Mouse (Mus musculus) MEL-GATA-1-ER (cell line): Measurements from ENCODE around the gene Prm1.
"Not testable (repeated sequence)": the region's sequence is repeated elsewhere in the genome, so short reads cannot be mapped to it uniquely, and the experiment has no call there.

ENCODE experiments used
- DNase-seq: peaks from one replicate; pipeline ENCODE4 v3.0.0-alpha.2; 2012; ENCODE audit warnings: low read depth; ENCODE audit errors: extremely low read depth

Prm1 gene

DNA sequence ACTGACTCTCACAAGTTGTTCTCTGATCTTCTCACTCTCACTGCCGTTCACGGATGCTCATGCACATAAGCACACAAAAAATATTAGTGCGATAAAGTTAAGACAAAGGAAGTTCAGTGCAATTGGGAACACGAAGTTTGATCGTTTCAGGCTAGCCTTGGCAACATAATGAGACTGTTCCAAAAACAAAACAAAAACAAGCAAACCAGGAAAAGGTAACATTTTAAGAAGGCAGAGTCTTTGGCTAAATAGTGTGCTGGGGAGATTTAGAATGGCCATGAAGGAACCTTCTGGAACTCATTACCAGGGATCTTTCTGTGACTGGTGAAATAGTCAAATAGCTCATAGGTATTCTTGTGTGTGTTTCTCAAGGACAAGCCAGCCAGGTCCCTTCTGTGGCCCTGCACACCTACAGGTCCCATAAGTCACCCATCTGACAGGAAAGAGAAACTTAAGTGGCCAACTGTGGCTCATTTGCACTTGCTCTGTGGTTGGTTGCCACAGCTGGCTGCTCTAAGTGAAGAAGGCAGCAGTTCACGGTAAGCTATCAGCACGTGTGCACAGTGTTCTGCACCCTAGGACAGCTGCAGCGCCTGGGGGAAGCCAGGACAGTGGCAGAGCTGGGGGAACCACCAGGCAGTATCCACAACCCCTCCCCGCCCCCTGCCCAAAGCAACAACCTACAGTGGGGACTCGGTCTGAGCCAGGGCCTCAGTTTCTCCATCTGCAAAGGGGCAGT is at the start of gene Prm1:
Prm1 (minus strand) TSS at position 51 of the 739 bp plus-strand sequence.
- DNase-seq = no peak

DNA sequence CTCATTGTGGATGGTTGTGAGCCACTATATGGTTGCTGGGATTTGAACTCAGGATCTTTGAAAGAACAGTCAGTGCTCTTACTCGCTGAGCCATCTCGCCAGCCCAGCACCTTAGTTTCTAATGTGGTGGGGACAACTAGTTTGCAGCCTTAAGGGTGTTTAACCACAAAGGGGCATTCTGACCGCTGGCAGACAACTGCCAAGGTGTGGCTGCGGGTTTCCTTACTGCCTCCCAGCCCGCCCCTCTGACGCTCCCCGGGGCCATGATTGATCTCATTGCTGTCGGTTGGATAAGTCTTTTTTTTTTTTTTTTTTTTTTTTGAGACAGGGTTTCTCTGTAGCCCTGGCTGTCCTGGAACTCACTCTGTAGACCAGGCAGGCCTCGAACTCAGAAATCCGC is 46.6 kb upstream of the Prm1 start:
- not testable (repeated sequence) for DNase-seq

DNA sequence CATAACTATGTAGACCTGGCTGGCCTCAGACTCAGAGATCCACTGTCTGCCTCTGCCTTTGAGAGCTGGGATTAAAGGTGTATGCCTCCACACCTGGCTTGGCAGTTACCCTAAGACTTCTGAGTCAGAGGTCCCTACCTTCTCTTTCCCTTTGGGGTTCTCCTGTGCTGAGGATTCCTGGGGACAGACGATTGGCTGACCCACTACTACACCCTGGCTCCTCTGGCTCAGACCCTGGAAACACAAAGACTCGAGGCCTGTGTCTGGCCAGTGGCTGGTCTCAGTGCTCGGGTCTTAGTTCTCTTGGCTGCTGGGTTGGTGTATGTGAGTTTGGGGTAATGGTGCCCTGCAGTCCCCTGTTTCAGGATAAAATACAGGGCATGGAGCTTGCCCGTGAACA is 45.3 kb upstream of the Prm1 start:
- no peak for DNase-seq

DNA sequence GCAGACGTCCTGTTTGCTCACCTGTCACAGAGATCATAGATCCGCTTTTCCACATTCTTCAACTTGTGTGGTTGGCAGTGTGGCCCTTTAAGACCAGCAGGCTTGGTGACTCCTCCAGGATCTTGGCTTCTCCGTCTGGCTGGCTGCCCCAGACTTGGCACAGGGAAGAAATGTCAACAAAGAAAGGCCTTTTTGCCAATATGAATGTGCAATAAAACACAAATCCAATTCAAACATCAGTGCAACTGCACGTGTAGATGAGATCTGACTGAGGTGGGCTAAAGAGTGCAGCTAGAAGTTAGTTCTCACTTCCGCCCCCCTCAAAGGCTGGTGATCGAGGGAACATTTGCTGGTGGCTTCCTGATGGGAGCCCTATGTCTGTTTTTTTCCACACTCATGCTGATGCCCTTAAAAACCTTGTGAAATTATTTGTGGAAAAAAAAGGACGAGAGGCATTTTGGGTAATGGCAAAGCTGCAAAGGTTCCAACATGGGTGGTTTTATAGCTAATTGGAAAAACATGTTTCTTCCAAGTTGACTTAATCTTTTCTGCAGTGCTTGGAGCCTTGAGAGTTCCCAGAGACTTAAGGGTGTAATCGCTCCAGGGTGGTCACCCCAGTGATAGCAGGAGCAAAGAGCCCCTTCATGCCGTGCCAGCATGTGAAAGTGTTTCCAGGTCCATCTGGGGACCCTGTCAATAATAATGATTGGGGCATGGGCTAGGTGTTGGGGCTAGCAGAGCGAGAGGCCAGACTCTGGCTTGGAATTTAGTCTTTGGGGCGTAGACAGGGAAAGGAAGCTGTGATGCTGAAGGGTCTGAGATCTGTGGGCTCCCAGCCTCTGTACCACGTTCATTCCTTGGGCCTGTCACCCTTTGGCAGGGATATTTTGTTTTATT is 44.6 kb upstream of the Prm1 start:
- DNase-seq = no peak

DNA sequence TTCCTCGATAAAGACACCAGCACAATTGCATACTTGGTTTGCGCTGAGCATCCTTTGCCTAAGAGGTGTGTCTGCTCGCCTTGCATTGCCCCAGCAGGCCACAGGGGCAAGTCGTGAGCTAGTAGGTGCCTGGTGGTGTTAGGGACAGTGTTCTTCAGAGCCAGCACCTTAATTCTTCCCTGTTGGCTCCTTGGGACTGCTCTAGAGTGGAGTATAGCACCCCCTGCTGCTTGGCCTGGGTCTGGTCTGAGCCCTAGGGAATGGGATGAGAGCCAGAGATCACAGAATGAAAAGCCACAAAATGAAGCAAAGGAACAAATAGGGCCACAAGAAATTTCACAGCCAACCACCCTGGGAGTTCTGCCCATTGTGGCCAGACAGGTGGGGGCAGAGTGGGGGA is 40.9 kb upstream of the Prm1 start:
- DNase-seq = peak; percentile 11

DNA sequence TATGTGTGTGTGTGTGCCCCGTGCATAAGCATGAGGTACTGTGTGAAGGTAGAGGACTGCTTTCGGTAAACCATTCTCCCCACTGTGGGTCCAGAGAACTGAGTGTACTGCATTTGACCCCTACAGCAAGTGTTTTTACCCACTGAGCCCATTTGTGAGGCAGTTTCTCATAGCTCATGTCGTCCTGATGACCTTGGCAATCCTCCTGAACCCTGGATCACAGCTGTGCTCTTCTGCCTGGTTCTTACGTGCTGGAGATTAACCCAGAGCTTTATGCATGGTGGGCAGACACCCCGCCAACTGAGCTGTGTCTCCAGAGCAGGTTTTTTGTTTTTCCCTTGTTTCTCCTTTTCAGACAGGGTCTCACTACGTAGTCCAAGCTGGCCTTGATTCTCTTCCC is 40.3 kb upstream of the Prm1 start:
- no peak for DNase-seq

DNA sequence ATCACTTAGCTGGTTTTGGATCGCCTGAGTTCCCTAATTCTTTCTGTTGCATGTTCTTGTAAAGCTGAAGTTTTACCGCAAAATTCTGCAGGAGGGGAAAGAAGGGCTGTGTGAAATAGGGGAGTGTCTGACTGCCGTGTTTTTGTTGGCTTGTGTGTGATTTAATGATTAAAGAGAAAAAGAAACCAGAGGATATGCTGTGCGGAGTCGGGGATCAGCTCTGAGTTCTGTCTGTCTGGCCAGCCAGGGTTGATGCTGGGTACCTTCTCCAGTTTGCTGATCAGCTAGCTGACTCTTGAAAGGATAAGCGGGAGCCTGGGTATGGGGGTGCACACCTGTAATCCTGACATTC is 38.7 kb upstream of the Prm1 start:
- DNase-seq = no peak

DNA sequence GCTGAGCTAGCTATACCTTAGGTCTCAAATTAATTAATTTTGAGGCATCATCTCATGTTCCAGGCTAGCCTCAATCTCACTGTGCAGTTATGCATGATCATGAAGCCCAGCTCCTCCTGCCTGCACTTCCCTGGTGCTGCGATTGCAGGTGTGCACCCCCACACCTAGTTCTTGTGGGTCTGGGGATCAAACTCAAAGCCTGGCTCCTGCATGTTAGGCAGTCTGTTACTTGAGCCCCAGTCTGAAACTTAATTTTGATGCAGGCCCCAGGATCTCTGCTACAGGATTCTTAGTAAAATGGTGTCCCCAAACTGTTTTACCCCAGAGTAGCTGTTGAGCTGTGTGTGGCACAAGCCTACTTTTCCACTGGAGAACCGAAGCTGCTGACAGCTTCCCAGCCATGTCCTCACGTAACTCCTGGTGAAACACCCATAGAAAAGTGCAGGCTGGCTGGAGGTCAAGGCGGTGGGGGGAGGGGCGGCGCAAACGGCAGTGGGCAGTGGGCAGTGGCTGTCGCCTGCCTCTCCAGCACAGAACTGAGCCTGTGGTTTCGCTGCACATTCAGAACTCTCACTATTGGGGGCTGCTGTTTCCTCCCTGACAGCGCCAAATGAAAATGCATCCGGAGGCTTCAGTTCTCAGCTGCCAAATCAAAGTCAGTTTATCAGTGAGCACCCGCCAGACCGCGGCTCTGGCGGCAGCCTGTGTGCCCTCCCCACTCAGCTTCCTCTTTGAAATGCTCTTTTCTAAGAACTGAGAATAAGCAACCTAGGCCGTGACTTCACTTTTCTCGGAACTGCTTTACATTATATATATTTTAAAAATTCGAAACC is 38.1 kb upstream of the Prm1 start:
- peak; percentile 79 for DNase-seq

DNA sequence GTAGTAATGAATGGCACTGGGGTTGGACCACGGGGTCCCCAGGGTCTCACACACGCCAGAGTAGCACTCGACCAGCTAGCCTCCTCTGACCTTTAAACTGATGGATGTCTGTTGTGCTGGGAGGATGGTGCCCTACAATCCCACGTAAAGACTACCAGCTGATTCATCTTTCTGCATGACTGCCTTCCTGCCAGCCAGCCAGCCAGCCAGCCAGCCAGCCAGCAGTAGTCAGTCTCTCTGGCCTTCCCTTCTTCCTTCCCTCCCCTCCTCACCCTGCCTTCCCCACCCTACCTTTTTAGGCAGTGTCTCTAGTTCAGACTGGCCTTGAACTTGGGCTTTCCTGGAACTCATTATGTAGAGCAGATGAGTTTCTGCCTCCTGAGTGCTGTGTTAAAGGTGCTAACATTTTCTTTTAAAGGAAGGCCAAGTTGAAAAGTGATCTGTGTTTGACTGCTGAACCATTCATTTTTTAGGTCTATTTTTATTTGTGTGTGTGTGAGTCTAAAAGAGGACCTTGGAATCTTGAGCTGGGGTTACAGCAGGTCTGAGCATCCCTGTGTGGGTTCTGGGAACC is 36.7 kb upstream of the Prm1 start:
- DNase-seq = no peak

DNA sequence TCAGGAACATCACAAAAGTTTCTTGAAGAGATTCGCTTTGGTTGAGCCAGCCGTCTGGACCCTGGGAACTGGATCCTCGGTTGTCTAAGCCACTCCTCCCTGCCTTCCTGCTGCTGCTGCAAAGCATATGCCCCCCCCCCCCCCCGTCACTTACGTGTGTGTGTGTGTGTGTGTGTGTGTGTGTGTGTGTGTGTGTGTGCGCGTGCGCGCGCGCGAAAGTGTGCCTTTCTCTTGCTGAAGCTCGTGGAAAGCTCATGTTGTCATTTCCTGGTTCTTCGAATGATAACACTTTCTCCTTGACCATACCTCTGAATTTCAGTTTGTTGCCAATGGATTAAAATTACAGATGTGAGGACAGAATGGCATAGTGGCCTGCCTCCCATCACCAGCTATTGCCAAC is 34.4 kb upstream of the Prm1 start:
- no peak for DNase-seq

DNA sequence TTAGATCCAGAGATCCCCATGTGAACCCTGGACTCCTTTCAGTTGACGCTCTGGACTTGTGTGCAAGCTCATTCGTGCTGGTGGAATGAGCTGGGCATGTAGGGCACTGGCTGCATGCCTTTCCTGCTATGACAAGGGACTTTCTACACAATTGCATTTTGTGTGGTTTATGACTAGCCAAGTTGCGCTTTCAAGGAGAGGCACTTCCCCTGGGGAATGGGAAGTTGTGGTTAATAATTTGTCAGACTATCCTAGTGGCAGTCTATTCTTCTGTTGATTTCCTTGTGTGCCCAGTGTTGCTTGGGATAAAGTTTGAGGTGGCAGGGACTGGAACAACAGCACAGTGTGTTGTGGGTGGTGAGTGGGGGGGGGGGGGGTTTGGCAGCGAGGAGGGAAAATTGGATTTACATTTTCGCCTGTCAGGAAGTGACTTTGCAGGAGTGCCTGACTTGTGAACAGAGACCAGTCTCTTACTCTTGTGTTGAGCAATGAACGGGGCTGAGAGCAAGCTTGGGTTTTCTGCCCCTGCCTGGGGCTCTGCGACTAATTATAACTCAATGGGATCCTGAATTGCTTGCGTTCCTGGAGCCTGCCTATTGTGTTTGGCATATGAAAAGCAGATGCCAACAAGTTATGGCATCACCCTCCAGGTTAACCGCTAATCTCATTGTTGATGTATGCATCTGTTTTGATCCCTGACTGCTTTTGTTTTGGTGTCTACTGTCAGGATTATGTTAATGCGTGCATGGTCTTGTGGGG is 33.0 kb upstream of the Prm1 start:
- peak; percentile 26 for DNase-seq

DNA sequence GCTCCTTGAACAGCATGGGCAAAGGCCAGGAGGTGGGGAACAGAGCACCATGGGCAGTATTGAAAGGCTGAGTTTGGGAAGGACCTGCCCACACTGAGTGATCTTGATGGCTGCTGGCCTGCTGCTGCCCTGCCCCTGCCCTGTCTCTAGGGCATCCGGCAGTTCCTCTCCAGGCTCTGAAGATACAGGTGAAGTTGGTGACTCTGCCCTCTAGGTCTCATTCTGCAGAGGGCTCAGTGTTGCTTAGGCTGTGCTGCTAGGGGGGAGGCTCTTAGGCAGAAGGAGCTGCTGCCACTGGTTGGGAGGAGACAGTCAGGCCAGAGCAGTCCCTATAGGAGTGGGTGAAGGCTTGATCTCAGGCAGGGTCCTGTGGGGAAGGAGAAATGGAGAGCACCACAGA is 32.3 kb upstream of the Prm1 start:
- no peak for DNase-seq

DNA sequence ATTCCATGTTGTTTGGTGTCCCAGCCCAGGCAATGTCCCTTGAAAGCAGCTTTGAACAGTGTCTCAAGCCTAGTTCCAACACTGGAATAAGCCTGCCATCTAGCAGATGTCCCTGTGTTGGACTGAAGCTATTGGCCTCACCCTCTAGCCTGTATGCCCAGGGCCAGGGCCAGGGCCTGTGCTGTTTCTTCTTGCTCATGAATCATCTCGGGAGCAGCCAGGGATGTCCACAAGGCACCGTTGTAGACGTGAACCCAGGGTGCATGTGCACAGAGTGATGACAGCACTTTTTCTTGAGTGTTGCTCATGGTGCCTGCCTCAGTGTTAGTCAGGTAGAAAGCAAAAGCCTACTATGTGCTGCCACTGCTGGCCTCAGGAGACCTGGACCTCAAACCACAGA is 31.6 kb upstream of the Prm1 start:
- DNase-seq = no peak

DNA sequence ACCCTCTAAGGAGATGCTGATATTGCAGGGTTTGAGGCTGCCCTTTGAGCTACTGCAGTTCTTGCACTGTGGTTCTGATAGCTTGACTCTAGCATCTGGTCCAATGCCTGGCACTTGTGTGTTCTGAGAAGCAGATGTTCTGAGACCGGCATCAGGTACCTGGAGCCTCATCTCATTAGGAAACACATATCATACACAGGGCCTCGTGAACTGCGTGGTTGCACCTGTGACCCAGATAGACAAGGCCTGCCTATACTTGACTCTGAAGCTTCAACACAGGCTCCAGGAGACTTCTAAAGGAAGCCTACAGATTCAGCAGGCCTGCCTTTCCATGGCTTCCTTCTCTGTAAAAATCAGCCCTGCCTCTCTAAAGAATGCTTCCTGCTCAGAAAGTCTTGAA is 30.7 kb upstream of the Prm1 start:
- no peak for DNase-seq

DNA sequence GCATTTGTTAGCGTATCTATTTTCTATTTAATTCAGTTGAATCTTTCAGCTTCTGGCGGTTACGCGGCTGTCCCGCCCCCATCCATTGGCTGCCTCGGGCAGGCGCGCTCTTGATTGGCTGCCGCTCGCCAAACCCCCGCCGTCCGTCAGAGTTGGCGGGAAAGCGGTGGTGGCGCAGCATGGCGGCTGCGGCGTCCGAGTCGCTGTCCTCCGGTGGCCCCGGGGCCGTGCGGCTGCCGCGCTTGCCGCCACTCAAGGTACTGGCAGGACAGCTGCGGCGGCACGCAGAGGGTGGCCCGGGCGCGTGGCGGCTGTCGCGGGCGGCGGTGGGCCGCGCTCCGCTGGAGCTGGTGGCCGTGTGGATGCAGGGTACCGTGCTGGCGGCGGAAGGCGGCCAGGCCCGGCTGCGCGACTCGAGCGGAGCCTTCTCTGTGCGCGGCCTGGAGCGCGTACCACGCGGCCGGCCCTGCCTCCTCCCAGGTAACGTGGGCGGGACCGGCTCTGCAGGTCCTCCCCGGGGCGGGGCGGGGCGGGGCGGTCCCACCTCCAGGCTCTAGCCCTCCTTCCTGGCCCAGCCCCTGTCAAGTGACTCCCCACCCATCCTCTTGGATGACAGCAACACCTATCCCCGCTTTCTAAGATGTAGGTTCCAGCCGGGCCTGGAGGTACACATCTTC is 29.4 kb upstream of the Prm1 start, which contains the start of gene Rmi2:
Rmi2 (plus strand) TSS at position 149 of the 677 bp plus-strand sequence.
- peak; percentile 54 for DNase-seq

DNA sequence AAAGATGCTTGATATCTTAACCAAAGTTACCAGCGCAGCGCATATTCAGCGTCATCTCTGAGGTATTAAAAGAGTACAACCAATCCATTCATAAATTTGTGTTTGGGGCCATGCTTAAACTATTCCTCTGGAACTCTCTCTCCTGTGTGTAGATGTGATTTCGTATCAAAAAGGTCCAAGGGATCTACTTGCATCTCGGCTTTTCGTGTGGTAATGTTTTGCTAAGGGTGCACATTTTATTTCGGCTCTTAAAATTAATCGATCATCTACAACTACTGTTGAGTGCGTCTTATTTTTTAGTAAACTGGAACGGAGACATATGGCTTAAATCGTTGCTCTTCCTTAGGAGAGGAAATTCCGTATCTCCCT is 28.9 kb upstream of the Prm1 start:
- peak; percentile 21 for DNase-seq

DNA sequence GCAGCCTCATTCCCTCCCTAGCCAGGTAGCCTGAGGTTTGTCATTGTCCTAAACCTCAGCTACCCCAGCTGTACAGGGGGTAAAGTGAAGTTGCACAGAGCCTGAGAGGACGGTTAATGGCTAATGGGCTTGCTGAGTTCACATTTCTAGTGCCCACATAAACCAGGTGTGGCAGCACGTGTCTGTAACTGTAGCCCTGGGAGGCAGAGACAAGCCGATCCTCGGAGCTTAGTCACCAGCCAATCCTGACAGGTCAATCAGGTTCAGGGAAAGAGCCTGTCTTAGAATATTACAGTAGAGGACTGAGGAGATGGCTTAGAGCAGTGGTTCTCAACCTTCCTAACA is 22.8 kb upstream of the Prm1 start:
- DNase-seq = no peak

DNA sequence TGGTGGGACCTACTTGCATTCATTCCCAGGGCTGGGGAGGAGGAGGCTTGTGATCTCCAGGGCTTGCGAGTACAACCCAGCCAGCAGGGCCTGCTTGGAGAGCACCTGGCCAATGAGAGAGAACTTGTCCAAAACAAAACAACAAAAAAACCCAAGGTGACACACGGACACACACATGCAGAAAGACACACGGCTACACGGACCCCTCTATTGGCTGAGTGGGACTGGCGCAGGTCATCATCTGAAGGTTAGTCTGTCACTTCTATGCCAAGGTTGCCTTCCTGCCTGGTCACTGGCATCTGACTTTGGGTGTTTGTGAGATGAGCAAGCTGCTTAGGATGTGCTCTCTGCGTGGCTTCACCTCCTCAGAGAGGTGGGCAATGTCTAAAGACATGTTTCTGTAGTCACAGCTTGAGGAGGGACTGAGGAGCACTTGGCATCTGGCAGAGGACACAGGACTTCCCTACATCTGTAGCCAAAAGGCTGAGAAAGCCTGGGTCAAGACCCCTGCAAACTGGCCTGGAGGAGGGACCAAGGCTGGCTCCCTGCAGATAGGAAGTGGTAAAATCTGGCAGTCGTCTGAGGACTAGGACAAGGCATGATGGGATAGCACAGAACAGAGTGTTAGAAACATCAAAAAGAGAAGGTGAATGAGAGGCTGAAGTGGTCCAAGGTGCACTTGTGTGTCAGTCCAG is 22.3 kb upstream of the Prm1 start:
- no peak for DNase-seq

DNA sequence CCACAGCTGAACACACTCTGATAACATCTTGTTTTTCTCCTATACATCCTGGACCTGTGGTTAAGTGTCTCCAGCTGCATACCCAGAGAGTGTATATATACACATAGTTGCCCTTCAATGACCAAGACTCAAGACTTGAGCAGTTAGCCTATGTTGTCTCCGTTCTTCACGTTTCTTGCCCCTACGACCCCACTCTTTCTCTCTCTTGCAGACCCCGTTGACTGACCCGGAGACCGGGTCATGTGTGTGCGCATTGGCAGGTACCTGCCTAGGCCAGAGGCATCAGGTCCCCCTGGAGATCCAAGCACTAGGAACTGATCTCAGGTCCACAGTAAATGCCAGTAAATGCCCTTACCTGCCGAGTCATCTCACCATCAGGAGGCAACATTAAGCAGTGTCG is 21.6 kb upstream of the Prm1 start:
- DNase-seq = no peak

DNA sequence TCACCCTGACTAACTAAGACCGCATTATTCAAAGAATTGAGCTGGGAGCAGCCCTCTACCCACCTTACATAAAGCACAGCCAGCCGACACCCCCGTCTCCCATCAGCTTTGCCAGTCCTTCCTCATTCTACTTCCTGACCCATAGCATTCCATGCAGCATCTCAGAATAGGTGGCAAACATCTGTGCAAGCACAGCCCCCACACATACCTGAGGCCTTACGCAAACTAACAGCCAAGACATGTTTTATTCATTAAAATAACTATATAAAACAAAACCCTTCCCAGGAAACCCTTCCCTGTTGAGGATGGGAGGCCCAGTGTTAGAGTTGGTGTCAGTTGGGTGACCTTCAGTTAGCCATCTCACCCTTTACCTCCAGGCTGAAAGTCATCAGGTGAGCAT is 20.2 kb upstream of the Prm1 start:
- no peak for DNase-seq
